Mouse (Mus musculus): ENCODE data around the gene Klf3.

GRCm38 (mm10) chr5:64809257-64809656 is 6.1 kb downstream of the Klf3 start:
- TF ChIP-seq CTCF (IDR thresholded peaks at IDR 0.05; ENCODE audit: low read depth) (peak; percentile 29; the same call in 1 of the 2 replicates), EP300 (IDR thresholded peaks at IDR 0.05; ENCODE audit: low read depth) (no peak)

All from liver, embryonic 14.5 days (tissue).